Mouse (Mus musculus) adrenal gland, postnatal 10 days (tissue): ENCODE data around the gene Lrpap1. TPM values are rescaled to one million over a fixed set of nuclear protein-coding genes. Genes with fewer than 3 reads are reported as not detected.

Experiments used
- DNase-seq: peaks from one replicate; pipeline ENCODE4 v3.0.0; 2021; ENCODE audit warnings: mixed read lengths
- long read RNA-seq, 2 experiments: library from polyadenylated mRNA; stranded (forward); transcript quantifications; one replicate each; pipeline ENCODE4 v2.0.0; 2021
- total RNA-seq, 2 experiments: library from RNA; stranded (reverse); gene quantifications; 2 replicates each; pipeline ENCODE4 v1.2.3; 2021

The Lrpap1 gene
- total RNA-seq, result 10 to 100 TPM; 71.6 to 86.0 TPM
- long read RNA-seq, experiment 1, transcript Lrpap1-201 (8 exons, 2,981 nt), result major isoform, 229 of 260 reads
- long read RNA-seq, experiment 1, partial matches to known transcripts, result 9 of 260 reads
- long read RNA-seq, experiment 1, other reads (novel, unspliced or antisense), result 21 of 260 reads
- long read RNA-seq, experiment 2, transcript Lrpap1-201 (8 exons, 2,981 nt), result major isoform, 144 of 168 reads
- long read RNA-seq, experiment 2, partial matches to known transcripts, result 8 of 168 reads
- long read RNA-seq, experiment 2, other reads (novel, unspliced or antisense), result 15 of 168 reads

DNA sequence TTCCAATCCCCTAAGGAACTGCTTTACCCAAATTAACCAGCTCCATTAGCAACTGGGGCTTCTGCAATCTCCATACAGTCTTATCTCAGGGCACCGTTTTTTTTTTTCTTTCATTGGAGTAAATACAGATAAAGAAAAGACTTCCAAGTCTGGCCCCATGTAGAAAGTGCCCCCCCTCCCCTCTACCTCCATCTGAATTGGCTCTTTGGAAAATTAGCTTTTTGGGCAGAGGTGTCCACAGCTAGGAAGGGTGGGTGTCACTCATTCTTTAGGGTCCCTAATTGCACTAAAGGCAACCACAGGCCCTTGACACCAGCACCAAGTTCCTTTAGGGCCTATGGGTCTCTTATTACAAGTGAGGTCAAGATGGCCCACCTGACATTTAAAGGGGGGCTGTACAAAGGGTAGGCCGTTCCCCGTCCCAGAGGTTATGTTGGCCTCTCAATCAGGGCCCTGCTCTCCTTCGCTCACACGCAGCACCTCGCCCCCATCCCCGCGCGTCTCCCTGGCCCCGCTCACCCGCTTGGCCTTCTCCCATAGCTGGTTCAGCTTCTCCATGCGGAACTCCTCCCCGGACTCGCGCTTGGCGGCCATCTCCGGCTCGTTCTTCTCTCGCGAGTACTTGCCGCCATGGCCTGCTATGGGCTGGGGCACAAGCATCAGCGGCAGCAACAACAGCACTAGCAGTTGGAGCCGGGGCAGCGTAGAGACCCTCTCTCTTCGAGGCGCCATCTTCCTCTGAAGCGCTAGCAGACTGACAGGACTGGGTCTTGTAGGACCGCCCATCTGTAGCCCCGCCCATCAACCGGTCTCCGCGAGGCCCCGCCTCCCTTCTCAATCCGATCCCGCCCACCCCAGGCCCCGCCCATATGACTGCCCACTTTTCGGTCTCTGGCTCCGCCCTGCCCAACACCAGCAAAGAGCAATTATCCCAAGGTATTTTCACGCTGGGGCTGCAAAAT is at the start of gene Lrpap1:
Lrpap1 (minus strand) TSS at position 807 of the 962 bp plus-strand sequence.
- peak; percentile 94 for DNase-seq

DNA sequence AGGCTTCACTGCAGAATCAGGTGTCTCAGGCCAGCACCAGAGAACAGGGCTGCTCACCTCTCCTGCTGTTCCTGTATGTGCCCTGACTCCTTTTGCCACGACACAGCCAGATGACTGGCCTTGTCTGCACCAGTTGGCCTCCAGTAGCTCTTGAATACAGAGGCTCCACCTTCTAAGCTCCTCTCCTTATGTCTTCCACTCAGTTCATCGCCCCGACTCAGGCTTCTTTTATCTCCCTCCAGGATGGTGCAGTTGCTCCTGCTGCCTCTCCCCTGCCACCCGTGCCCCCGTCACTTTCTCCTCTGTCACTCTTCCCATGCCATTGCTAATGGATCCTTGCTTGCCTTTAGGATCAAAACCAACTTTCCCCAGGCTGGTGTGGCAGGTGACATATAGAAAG is 44.4 kb upstream of the Lrpap1 start:
- DNase-seq, result no peak

DNA sequence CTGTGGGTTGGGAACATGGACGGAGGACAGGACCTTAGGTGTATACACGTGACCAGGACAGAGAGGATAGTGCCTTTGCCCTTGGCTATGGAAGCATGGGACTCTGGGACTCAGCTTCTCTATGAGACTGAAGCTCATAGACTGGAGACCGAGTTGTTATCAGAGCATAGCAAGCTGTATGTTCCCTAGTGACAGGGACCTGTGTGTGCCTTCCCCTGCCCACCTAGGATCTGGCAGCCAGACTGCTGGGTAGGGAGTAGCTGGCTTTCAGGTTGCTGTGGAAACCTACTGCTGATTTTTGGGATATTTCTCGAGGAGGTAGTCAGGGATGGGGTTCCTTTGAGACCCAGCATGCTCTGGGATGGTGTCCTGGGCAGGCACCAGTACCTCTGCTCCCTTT is 44.0 kb upstream of the Lrpap1 start:
- DNase-seq, result no peak

DNA sequence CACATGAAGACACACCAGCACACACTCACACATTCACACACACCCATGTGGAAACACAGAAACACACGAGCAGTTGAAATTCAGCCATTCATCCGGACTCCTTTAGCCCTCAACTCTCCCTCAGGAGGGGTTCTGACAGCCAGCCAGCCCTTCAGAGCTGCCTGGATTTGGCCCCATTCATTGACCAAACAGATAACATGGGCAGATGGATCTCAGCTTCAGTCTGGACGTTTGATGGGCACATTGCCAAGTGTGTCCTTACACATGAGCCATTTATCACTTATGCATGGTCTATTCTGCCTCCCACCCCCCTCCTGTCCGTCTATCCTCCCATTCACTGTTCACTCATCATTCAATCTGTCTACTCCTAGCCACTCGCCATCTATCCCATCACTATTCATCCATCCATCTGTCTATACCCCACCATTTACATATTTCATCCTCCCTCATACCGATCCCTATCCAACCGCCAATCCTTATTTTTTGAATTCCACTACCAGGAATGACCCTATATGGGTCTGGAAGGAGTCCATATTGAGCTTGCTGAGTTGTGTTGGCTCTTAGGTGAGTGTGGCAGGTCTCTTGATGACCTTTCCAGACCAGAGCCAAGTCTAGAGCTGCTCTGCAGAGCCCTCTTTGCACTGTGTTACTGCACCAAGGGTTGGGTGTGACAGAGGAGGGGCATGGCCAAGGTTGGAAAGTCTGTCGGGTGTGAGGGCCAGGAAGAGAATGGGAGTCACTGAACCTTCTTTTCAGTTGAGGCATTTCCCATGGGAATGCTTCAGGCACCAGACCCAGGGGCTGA is 42.6 kb upstream of the Lrpap1 start:
- DNase-seq, result no peak

DNA sequence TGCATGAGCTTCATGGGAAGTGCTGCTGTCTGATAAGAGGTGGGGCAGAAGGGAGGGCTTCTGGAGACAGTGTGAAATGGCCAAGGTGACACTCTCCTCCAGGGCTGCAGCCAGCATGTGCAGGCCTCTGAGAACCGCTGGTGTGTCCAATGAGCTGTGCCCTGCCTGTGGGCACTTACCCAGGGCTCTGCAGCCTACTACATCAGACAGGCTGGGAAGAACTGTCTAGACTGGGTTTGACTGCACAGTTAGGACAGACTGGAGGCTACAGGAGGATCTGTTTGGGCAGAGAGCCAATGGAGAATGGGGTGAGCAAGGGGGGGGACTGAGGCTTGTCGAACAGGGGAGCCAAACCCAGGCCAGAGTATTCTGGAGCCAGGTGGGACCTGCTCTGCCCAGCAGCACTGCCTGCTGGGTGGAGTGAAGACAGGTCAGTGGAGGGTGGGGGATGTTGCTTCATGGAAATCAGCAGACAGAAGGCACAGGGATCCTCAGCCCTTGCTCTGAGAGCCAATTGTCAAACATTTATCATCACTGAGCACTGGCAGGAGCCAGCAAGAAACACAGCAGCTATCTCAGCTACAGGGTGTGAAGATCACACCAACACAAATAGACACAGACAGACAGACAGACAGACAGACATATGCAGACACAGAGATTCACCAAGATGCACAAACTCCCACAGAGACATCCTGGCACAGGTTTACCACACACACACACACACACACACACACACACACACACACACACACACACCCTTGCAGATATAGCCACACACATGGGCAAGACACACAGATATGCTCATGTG is 41.8 kb upstream of the Lrpap1 start:
- no peak for DNase-seq

DNA sequence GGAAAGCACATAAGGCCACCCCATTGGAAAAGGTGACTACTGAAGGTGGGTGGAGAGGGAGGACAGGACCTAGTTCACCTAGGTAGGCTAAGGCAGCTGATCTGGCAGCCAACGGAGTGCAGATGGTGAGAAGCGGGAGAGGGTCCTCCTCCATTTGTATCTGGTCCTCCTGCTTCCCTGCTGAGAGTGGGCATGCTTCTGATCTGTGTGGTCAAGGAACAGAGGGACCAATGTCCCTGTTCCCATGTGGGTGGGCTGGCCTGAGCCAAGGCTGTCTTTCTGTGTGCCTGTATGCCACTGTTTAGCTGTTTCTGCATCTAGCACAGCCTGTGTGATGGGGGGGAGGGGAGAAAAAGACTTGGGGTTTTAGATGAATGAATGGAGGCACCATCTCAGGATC is 41.2 kb upstream of the Lrpap1 start:
- DNase-seq, result no peak

DNA sequence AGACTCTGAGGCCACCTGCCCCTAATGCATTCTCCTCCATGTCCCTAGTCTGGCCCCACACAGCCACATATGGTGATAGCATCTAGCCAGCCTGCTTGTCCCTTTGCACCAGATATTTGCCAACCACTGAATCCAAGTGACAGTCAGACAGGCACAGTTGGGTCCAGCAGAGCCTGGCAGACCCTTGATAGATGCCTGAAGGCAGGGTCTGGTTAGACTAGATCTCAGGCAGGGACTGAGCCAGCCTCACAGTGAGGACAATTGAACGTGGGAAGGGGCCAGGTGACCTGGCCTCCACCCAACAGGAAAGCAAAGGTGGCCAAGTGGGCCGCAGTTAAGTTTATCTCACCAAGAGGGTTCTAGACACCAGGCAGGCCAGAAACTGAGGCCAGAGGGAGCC is 39.1 kb upstream of the Lrpap1 start:
- no peak for DNase-seq

DNA sequence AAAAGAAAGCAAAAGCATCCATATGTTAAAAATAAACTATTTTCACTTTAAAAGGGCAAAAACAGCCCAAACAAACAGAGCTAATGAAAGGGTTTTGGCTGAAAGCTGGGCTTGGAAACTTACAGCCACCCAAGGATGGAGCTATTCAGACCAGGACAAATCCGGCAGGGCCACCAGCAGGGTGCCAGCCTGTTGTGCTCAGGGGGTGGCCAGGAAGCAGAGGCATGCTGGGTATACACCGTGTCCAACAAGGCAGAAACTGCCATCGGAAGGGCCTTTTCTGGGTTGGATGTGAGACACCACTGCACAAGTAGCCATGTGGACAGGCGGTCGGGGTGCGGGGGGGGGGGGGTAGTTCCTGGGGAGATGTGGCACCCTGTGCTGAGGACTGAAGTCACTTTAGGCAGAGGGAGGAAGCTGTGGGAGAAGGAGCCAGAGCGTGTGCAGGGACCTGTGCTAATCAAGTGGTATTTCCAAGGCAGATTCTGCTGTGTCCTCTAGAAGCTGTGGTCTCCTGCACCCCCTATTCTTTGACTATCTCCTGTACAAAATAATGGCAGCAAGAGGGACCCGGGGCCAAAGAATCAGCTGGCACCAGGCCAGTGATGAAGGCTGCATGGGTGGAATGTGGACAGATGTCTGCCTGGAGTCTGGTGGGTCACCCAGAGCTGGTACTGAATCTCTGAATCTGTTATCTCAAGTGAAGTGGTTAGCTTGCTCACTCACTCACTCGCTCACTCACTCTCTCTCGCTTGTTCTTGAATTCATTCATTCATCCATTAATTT is 38.1 kb upstream of the Lrpap1 start:
- DNase-seq, result no peak

DNA sequence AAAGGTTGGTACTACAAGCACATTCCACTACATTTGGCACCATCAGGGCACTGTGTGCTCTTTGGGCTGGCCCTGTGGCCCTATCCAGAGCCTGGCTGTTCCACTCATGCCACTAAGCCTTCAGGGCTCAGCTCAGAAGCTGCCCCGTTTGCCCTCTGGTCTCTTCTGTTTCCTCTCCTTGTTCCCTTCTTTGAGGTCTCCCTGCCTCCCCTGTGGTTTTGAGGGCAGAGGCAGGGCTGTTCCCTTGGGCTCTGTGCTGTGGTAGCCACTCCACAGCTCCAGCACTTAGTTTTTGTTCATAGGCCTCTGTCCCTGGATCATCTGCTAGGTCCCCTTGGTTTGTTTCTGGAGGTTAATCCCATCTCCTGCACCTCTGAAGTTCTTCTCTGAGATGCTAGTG is 37.3 kb upstream of the Lrpap1 start:
- DNase-seq, result no peak

DNA sequence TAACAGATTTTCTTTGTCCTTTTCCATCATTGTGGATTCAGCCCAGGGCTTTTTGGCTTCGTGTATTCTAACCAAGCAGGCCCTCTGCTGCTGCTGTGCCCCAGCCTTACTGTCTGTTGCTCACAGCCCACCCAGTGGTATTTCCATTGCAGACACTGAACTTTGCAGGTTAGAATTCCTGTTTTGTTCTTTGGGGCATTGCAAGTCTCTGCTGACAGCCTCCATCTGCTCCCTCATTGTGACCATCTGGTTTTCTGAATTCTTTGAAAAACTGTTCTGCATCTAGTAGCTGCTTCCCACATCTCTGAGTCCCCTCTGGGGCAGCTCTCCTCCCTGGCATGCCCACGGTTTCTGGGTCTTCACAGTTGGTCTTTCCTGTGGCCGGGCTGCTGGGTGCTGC is 35.8 kb upstream of the Lrpap1 start:
- DNase-seq, result no peak

DNA sequence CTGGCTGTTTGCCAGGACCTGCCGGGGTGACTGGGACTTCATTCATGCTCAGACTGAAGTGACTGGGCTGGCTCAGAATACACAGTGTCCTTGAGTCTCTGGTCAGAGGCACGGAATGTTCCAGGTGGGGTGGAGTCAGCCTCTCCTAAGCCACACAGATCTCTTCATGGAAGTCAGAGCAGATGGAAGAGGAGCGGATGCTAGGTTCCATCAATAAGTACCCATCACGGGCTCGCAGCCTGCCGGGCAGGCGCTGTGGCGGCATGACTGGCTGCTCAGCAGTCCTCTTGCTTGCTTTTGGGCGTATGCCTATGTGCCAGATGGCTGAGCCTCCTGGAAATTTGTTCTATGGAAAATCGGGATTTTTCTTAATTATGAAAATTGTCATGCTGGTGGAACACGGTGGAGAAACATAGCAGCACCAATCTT is 32.6 kb upstream of the Lrpap1 start:
- DNase-seq, result peak; percentile 39

DNA sequence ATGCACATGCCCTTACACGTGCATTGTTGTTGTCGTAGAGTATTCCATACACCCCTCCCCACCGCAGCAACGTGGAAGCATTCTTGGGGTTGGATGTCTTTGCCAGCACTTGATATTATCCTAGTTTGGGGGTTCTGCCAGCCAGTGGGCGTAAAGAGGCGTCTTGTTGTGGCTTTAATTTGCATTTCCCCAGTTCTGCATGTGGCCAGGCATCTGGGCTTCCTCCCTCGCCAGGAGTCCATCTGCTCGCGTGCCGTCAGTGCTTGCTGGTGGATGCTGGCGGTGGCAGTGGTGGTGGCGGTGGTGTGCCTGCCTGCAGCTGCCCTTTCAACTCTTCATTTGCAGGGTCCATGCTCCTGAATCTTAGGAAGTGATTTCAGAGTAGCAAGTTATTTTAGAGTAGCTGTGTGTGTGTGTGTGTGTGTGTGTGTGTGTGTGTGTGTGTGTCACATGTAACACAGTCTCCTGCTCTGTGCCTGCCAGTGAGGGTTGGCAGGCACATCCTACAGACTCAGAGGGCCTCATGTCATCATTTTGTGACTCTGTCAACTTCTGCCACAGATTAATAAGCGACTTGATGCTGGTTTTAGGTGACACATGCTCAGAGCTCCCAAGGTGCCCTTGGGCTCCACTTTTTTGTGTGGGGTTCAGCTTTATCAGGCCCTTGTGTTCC is 32.1 kb upstream of the Lrpap1 start:
- no peak for DNase-seq

DNA sequence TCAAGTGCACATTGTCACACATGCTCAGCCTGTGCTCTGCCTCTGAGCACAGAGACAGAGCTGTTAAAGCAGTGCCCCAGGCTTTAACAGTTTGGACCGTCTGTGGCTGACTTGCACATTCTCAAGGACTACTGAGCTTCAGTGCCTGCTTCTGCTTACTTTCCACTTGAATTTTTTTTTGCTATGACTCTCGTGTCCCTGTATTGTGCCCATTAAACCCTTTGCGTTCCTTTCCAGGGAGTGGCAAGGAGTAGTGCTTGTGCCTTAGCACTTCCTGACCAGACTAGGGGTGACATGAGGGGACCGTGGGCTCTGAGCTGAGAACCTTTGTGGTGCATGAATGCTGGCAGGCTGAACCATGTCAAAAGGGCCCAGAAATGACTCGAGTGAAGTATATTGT is 30.3 kb upstream of the Lrpap1 start:
- no peak for DNase-seq

DNA sequence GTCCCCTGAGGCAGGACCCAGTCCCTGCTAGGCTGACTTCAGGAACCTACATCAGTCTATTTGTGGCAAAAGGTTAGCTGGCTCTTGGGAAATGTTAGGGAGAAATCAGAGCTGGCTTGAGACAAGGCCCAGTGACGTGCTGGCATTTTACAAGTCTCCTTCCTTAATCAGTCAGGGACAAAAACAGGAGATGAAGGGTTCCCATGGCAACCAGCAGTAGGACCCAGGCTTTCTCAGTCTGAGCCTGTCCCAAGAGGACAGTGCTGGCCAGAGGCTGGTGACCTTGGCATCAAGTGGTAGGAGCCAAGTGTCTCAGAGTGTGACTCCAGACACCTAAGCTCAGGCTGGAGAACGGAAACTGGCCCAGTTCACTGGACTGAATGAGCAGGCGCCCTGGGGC is 28.7 kb upstream of the Lrpap1 start:
- peak; percentile 57 for DNase-seq

DNA sequence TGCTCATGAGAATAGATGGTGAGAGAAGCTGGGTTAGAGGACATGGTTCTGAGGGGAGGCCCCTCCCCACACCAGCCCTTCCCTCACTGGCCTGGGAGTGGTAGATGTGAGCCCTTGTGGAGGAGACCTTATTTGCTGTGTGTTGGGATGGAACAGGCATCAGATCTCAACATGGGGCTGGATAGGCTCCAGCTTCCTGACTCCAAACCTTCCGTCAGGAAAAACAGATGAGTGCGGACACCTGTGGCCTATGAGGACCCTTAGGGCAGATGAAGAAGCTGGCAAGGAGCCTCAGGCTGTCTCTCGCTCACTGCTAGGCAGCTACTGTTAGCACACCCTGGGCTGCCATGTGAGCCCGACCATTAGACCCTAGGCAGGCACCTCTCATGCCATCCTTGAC is 27.9 kb upstream of the Lrpap1 start:
- no peak for DNase-seq

DNA sequence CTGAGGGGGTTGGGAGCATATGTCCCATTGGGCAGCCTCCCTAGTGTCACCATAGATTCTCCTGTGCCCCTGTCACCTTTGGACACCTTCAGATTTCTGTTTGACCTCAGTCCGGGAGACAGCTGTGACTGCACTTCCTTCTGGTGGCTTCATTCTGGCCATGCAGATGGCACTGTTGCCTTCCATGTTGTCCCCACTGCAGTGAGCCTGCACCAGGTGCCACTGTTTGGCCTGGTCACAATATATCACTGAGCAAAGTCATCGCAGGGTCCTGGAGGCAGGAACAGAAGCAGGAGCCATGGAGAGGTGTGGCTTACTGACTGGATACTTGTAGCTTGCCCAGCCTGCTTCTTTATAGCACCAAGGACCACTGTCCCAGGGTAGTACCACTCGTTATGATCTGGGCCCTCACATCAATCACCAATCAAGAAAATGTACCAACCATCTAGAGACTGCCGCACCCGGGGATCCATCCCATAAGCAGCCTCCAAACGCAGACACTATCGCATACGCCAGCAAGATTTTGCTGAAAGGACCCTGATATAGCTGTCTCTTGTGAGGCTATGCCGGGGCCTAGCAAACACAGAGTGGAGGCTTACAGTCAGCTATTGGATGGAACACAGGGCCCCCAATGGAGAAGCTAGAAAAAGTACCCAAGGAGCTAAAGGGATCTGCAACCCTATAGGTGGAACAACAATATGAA is 26.9 kb upstream of the Lrpap1 start:
- no peak for DNase-seq

DNA sequence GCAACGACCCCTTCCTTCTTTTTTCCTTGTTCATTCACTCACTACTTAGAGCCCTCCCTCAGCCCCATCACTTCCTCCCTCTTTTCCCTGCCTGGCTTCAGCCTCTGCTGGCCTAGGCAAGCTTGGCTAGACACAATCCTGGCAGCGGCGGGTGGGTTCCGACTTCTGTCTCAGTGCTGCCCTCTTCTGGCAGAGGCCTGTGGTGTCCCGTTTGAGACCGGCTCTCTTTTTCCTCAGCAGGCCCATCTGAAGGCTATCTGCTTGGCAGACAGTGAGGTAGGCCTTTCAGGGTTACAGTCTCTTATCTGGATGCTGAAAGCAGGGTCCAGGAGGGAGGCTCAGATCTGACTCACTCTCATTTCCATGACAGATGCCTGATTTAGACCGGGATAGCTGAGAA is 26.2 kb upstream of the Lrpap1 start:
- DNase-seq, result peak; percentile 93

DNA sequence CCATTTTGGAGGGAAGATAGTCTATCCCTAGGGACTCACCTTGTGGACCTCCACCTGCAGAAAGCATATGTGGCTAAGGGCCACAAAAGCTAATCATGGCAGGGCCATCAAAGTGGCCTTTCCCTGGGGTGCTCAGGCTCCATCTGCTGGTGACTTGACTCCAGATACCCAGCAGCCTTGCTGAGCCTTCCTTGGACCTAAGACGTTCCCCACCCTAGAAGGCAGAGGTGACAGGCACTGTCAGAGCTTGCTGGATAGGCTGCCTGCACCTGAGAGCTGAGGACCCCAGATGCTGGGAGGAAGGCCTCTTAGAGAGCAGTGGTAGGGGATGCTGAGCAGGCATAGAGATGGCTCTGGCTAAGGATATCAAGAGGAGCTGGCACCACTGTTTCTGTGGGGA is 25.7 kb upstream of the Lrpap1 start:
- no peak for DNase-seq

DNA sequence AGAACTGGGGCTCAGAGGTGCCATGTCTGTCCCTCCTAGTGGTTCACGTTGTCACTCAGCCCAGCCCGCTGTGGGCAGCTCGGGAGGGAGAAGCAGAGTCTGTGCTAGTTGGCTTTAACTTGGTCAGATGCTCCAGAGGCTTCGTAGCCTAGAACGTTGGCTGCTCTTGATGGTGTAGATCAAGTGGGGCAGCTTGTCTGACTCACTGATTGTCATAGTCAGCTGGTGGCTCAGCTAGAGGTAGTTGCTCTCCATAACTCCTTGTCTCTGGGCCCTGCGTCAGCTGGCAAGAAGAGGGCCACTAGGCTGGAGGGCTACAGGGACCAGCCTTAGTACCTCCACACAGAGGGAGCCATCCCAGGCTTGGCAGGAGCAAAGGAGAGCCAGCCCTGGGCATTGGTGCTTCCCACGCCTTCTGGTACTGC is 24.2 kb upstream of the Lrpap1 start:
- DNase-seq, result no peak

DNA sequence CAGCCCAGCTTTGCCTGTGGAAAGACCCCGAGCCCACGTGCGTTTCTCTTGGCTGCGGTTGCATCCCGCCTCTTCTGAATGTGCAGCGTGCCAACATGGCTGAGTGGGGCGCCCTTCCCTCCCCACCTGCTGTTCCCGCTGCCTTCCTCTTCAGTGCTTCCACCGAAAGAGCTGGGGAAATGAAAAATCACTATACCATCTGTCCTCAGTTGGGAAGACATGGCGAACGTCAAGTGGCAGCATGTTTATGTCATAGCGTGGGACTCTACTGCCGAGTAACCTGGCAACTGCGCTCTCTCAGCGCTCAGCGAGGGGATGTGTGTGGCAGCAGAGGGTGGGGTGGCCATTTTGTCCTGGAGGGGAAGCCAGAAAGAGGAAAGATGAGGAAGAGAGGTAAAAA is 23.6 kb upstream of the Lrpap1 start:
- no peak for DNase-seq
